Mouse (Mus musculus) olfactory bulb, adult 2 months (tissue): ENCODE measurements around the gene St8sia2. TPM values are rescaled to one million over a fixed set of nuclear protein-coding genes. Genes with fewer than 3 reads are reported as not detected.

Experiments used
- H3K27ac ChIP-seq: fragments of 200-500 bp; 2 replicates; pipeline ENCODE4 v1.5.1; 2012; ENCODE audit warnings: low read depth, low read length; ENCODE audit not compliant: insufficient read depth
- H3K4me1 ChIP-seq: fragments of 200-500 bp; 2 replicates; pipeline ENCODE4 v1.6.1; 2012; ENCODE audit warnings: low read length; ENCODE audit not compliant: control insufficient read depth, insufficient read depth
- H3K4me3 ChIP-seq: fragments of 200-500 bp; 2 replicates; pipeline ENCODE4 v1.5.1; 2012; ENCODE audit warnings: mild to moderate bottlenecking, low read depth, low read length, moderate library complexity; ENCODE audit not compliant: insufficient read depth
- CTCF ChIP-seq: fragments of 200-500 bp; IDR thresholded peaks from 2 replicates; pipeline ENCODE4 v1.5.1; 2012; ENCODE audit warnings: low read depth, mild to moderate bottlenecking, low read length, moderate library complexity; ENCODE audit not compliant: insufficient read depth
- POLR2A ChIP-seq: fragments of 200-500 bp; IDR thresholded peaks from 2 replicates; pipeline ENCODE4 v1.6.1; 2012; ENCODE audit warnings: mild to moderate bottlenecking, low read depth, low read length, moderate library complexity; ENCODE audit not compliant: insufficient read depth
- whole genome bisulfite sequencing: fragments of 180-500 bp; shearing (Covaris S2); methylation state at CpG from one replicate; pipeline ENCODE4 v1.1.7; 2018; 5-methylcytosine and 5-hydroxymethylcytosine counted together
- polyA plus RNA-seq: library from polyadenylated mRNA; stranded (reverse); fragments of >200 nt; gene quantifications from 2 replicates; pipeline ENCODE4 v1.2.4, GENCODE M21; 2012; ENCODE audit warnings: low replicate concordance; ENCODE audit not compliant: missing spikeins, insufficient read depth, insufficient read length

St8sia2 gene
- polyA plus RNA-seq: not detected in 2 replicates

- peaks cover 7% of the 10 kb centered on the region; the same call in 1 of the 2 replicates for H3K4me1 ChIP-seq
- no peak within 1 kb of the TSS for H3K27ac ChIP-seq
- TF ChIP-seq POLR2A: no peak
- TF ChIP-seq CTCF: no peak
- peak within 1 kb of the TSS; percentile 62 for H3K4me3 ChIP-seq
- under 1% methylated on average over 37 of the region's 42 CpGs for WGBS
These were observed at the start of gene St8sia2 for GRCm38 (mm10) chr7:74013601-74014175. Gene St8sia2, minus strand, starts transcription at chr7:74013690.

GRCm38 (mm10) chr7:74061076-74061475 is 47.6 kb upstream of the St8sia2 start:
- Histone ChIP-seq H3K4me3 (no peak overlapping the region), H3K4me1 (peaks cover 6% of the 10 kb centered on the region; the same call in 1 of the 2 replicates), H3K27ac (no peak overlapping the region)
- 90% methylated on average over 6 of the region's 6 CpGs for WGBS
- TF ChIP-seq CTCF (no peak), POLR2A (no peak)

- 79% methylated on average over 3 of the region's 3 CpGs for WGBS
- Histone ChIP-seq H3K4me1 (peaks cover 6% of the 10 kb centered on the region; the same call in 1 of the 2 replicates), H3K27ac (no peak overlapping the region), H3K4me3 (no peak overlapping the region)
- TF ChIP-seq CTCF: no peak
These were observed 46.9 kb upstream of the St8sia2 start for GRCm38 (mm10) chr7:74060306-74060946.

GRCm38 (mm10) chr7:74059684-74060083 is 46.2 kb upstream of the St8sia2 start:
- WGBS: 90% methylated on average over 3 of the region's 3 CpGs
- H3K4me3 ChIP-seq: no peak overlapping the region
- H3K4me1 ChIP-seq: 0 out of 2 replicates have a peak, but pooled peaks cover 3% of the 10 kb centered on the region
- TF ChIP-seq POLR2A (no peak), CTCF (no peak)
- no peak overlapping the region for H3K27ac ChIP-seq

- no peak overlapping the region for H3K4me3 ChIP-seq
- H3K27ac ChIP-seq: no peak overlapping the region
- 0 out of 2 replicates have a peak, but pooled peaks cover 3% of the 10 kb centered on the region for H3K4me1 ChIP-seq
- 58% methylated on average over 3 of the region's 3 CpGs for WGBS
- no peak for TF ChIP-seq POLR2A
- no peak for TF ChIP-seq CTCF
These were observed 42.3 kb upstream of the St8sia2 start for GRCm38 (mm10) chr7:74055753-74056152.

GRCm38 (mm10) chr7:74047591-74047990 is 34.1 kb upstream of the St8sia2 start:
- H3K4me1 ChIP-seq: no peaks in the 10 kb centered on the region
- no peak for TF ChIP-seq POLR2A
- no peak for TF ChIP-seq CTCF
- WGBS: 56% methylated on average over 2 of the region's 2 CpGs

GRCm38 (mm10) chr7:74045166-74045957 is 31.9 kb upstream of the St8sia2 start:
- no peak overlapping the region for H3K4me3 ChIP-seq
- TF ChIP-seq CTCF: no peak
- TF ChIP-seq POLR2A: no peak
- no peaks in the 10 kb centered on the region for H3K4me1 ChIP-seq
- no peak overlapping the region for H3K27ac ChIP-seq
- 80% methylated on average over 8 of the region's 8 CpGs for WGBS

More at GRCm38 (mm10) chr7:74047591-74047990, 34.1 kb upstream of the St8sia2 start:
- Histone ChIP-seq H3K4me3 (no peak overlapping the region), H3K27ac (no peak overlapping the region)

- Histone ChIP-seq H3K4me1 (no peaks in the 10 kb centered on the region), H3K4me3 (no peak overlapping the region), H3K27ac (no peak overlapping the region)
- TF ChIP-seq CTCF: no peak
- no peak for TF ChIP-seq POLR2A
- 61% methylated on average over 13 of the region's 13 CpGs for WGBS
These were observed 30.2 kb upstream of the St8sia2 start for GRCm38 (mm10) chr7:74043562-74044138.

- TF ChIP-seq CTCF (0 out of 2 replicates have a peak, but pooled peaks have one; percentile 45), POLR2A (no peak)
- H3K27ac ChIP-seq: no peak overlapping the region
- H3K4me1 ChIP-seq: no peaks in the 10 kb centered on the region
- WGBS: 27% methylated on average over 5 of the region's 5 CpGs
- no peak overlapping the region for H3K4me3 ChIP-seq
These were observed 11.5 kb upstream of the St8sia2 start for GRCm38 (mm10) chr7:74025007-74025406.
